Mouse (Mus musculus) 3T3-L1 (cell line): ENCODE data around the gene Zbtb48.
A peak's percentile ranks its signal among the peaks of the same experiment; 100 is the strongest.

Experiments
- DNase-seq: peaks from one replicate; pipeline ENCODE4 v3.0.0-alpha.2; 2015; ENCODE audit warnings: low read depth, low spot score

The Zbtb48 gene

DNA sequence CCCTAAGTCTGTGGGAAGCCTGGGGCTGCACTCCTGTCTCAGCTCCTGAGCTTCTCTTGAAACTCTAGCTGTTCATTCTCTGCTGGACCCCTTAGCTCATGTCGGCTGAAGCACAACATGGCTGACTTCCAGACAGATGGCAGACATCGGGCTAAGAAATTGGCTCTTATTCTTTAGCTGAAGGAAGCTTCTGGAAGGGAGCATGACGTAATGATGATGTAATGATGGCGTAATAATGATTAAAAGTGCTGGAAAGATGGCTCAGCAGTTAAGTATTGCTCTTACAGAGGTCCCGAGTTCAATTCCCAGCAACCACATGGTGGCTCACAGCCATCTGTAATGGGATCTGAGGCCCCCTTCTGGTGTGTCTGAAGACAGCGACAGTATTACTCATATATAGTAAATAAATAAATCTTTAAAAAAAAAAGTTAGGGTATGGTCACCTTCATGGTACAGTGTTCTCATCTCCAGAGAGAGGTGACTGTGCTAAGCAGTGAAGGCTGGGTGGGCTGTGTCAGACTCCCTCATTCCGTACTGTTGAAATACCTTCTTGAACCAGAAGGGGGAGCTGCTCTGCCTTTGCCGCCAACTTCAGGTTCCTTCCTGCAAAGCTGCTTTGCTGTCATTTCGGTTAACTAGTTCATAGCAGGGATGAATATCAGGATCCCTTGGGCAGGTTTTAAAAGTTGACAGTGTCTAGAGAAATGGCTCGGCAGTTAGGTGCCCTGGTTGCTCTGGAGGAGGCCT, 55.1 kb downstream of the Zbtb48 start:
- peak; percentile 66 for DNase-seq
